Mouse (Mus musculus) monocyte, adult 2 months (primary cell): ENCODE measurements around the gene Il17re.

ENCODE experiments used
- DNase-seq, 2 experiments: peaks; one replicate each; pipeline ENCODE4 v3.0.0; 2022; ENCODE audit warnings: low spot score in 2 of 2, low read depth in 1 of 2

The Il17re gene

DNA sequence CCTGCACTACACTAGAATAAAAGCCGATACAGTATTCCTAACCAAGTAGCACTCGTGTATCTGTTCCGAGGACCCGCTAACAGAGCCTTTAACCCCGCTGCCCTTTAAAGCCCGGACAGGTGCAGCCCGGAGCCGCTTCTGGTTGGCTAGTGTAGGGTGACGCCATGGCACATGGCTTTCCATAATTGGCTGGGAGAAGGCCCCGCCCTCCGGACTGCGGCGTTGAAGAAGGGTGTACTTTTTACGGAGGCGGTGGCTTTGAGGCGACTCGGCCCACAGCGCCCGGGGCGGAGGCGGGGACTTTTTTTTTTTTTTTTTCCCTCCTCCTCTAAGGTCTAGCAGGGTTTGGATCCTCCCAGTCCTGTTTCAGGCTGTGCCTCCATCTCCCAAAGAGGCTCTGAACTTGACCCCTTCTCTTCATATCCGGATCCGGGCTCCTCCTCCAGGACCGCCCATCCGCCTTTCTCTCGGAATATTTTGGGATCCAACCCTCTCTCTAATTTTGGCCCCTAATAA lies 24.9 kb downstream of the Il17re start, which contains the start of gene Creld1:
Creld1 (plus strand) TSS at position 198 of the 516 bp plus-strand sequence.
- DNase-seq: peak; percentile 82 to 83

- DNase-seq: no peak
Measured at GRCm38 (mm10) chr6:113483729-113484128, 25.4 kb downstream of the Il17re start.

- DNase-seq: no peak
Measured at GRCm38 (mm10) chr6:113487125-113487576, 28.9 kb downstream of the Il17re start.

DNA sequence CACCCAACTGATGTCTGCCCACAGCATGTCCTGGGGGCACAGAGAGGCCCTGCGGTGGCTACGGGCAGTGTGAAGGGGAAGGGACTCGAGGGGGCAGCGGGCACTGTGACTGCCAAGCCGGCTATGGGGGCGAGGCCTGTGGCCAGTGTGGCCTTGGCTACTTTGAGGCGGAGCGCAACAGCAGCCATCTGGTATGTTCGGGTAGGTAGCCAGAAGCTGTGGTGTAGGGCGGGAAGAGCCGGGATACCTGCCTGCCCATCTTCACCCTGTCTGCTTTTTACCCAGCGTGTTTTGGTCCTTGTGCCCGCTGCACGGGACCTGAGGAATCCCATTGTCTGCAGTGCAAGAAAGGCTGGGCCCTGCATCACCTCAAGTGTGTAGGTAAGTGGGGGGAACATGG lies 31.1 kb downstream of the Il17re start:
- no peak for DNase-seq

- DNase-seq: no peak
Measured at GRCm38 (mm10) chr6:113492101-113492864, 34.0 kb downstream of the Il17re start.

DNA sequence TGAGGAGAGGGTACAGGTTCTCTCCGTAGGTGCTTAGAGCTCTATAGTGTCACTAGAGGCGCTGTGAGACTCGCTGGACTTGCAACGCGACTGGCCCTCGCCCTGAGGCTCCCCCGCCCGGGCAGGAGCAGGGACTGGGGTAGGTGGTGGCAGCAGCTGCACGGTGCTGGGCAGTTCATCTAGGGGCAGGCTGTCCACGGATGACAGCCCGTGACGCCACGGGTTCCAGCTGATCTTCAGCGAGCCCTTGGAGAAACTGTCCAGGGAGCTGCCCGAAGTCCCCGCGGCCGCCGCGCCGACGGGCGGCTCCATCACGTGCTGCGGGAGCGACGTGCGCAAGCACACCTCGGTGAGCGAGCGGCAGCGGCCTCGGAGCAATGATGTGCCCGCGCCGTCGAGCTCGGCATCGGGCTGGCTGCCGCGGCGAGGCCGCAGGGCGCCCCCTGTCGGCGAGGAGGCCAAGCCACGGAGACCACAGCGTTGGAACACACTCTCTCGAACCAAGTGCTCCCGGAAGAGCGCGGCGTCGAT lies 36.0 kb downstream of the Il17re start:
- peak; percentile 53 to 80 for DNase-seq

- DNase-seq: no peak
Measured at GRCm38 (mm10) chr6:113495071-113495675, 36.9 kb downstream of the Il17re start.

GRCm38 (mm10) chr6:113499346-113499745 lies 41.1 kb downstream of the Il17re start:
- DNase-seq: no peak

GRCm38 (mm10) chr6:113501388-113502084 lies 43.3 kb downstream of the Il17re start, which contains the start of gene Prrt3:
TSS of gene Prrt3 (minus strand) at chr6:113501931.
- no peak for DNase-seq

GRCm38 (mm10) chr6:113502801-113503200 lies 44.5 kb downstream of the Il17re start:
- DNase-seq: no peak

GRCm38 (mm10) chr6:113505689-113506088 lies 47.4 kb downstream of the Il17re start:
- no peak for DNase-seq

DNA sequence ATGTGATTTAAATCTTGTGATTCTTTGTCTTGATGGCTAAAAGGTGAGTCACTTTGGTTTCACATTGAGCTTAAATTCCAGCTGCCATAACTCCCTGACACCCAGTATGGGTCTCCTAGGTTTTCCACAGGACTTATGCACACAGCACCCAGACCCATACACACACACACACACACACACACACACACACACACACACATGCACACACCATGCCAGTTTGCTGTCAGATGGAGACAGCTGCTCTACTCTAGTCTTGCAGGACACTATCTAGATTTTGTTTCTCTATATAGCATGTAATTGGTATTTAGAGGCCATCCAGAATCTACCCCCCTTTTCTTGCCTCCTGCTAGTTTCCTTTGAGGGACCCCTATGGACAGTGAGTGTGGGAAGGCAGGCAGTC lies 48.8 kb downstream of the Il17re start:
- DNase-seq: no peak

GRCm38 (mm10) chr6:113508272-113508946 lies 50.1 kb downstream of the Il17re start:
- no peak for DNase-seq

DNA sequence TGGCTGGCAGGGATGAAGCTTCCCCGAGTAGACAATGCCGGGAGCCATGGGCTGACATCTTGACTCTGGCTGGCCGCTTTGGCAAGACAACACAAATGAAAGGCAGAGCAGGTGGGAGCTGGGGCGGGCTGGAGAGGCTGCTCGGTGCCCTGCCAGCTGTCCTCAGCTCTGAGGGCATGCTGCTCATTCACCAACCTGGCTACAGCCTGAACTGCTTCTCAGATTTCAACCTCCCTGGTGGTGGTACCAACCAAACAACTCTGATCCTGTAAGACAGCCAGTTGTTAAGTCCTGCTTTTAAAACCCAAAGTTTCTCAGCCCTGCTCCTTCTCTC lies 50.6 kb downstream of the Il17re start:
- no peak for DNase-seq

- DNase-seq: no peak
Measured at GRCm38 (mm10) chr6:113513944-113514343, 55.7 kb downstream of the Il17re start.

GRCm38 (mm10) chr6:113514600-113514999 lies 56.3 kb downstream of the Il17re start:
- no peak for DNase-seq

DNA sequence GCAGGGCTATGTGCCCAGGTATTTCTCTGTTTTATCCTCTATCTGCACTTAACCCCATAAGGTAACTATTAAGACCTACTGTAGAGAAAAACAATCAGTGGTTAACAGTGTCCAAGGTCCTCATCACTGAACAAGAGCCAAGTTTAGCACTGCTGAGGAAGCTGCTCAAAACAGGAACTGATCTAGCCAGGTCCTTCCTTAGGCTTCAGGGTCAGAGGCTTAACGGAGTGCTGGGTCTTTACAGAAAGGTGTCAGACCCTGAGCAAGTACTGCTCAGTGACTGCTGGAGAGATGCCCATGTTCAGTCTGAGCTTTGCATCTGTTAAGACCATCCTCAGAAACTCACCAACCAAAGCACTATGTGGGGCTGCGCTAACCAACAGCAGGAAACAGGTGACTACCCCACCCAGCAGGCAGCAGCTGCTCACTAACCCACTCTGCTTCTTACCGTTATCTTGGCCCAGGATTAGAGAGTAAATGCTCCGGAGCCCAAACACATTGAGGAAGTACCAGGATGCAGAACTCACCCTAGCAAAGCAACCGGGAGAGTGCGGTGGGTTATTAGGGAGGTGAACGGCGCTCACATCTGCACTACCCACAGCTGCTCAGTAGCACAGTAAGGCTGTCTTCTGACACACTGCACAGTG lies 59.3 kb downstream of the Il17re start:
- no peak for DNase-seq
